Mouse (Mus musculus) brain, embryonic 14.5 days (tissue): Measurements from ENCODE around the gene Eva1a.

Experiments used
- CTCF ChIP-seq: fragments of 200-500 bp; IDR thresholded peaks from 2 replicates; pipeline ENCODE4 v1.5.1; 2012; ENCODE audit warnings: inconsistent platforms, mild to moderate bottlenecking, moderate library complexity, borderline replicate concordance; ENCODE audit not compliant: insufficient read depth, insufficient read length; ENCODE audit errors: extremely low read depth
- POLR2A ChIP-seq: fragments of 200-500 bp; IDR thresholded peaks from 2 replicates; pipeline ENCODE4 v1.6.1; 2012; ENCODE audit warnings: mild to moderate bottlenecking, inconsistent platforms, borderline replicate concordance; ENCODE audit not compliant: poor library complexity, insufficient read depth, insufficient read length, severe bottlenecking; ENCODE audit errors: extremely low read depth

GRCm38 (mm10) chr6:82084235-82084634 lies 43.4 kb downstream of the Eva1a start:
- TF ChIP-seq CTCF, result no peak
- no peak for TF ChIP-seq POLR2A
